Mouse (Mus musculus): ENCODE results near the gene Cd70.

Cd70 gene

DNA sequence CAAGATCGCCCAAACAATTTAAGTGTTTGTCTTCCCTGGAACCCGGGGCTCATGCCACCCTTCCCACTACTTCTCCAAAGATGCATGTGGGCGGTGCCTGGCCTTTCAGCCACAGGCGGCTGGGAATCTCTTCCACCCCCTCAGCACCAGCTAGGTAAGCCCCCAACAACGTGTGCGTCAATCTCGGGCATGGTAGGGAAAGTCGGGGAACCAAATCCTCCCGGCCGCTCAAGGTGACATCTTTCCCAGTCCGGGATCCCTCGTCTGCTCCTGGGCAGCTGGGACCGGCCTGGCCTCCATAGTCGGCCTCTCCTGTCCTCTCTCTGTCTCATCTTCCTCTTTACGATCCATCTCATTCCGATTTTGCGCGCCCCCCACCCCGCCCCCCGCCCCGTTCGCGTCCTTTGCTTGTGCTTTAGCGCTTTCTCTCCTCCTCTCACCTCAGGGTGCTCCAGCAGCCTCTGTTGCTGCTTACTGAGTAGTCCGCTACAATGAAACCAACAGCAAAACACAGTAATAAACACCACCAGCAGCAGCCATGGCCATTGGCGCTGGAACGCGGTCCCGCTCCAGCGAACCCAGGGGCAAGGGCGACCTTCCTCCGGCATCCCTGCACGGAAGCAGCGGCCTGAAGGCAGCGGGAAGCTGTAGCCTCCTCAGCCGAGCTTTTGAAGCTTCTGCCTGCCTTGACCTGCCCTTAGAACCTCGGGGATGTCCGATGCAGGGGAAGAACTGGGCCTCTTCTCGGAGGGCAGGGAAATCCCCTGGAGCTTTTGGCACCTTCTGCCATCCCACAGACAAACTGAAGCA, at the start of gene Cd70:
Gene Cd70, minus strand, starts transcription at position 784 of the 810 bp plus-strand sequence.
- DNase-seq (ENCODE audit: low spot score): no peak

DNA sequence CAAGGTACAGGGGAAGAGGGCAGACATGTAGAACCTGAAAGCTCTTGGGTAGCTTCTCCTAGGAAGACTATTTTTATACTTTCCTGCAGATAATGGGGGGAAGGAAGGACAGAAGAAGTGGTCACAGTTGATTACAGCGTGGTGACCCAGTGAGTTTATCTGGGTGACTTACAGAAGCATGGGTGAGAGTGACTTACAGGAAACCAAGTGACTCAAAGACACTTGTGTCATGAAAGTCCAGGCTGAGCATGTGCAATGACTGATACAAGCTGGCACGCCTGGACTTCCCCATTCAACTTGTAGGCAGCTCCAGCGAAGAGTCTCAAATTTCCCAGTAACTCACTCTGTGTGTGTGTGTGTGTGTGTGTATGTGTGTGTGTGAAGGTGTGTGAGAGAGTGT, 48.7 kb upstream of the Cd70 start:
- no peak for DNase-seq (ENCODE audit: low spot score)

DNA sequence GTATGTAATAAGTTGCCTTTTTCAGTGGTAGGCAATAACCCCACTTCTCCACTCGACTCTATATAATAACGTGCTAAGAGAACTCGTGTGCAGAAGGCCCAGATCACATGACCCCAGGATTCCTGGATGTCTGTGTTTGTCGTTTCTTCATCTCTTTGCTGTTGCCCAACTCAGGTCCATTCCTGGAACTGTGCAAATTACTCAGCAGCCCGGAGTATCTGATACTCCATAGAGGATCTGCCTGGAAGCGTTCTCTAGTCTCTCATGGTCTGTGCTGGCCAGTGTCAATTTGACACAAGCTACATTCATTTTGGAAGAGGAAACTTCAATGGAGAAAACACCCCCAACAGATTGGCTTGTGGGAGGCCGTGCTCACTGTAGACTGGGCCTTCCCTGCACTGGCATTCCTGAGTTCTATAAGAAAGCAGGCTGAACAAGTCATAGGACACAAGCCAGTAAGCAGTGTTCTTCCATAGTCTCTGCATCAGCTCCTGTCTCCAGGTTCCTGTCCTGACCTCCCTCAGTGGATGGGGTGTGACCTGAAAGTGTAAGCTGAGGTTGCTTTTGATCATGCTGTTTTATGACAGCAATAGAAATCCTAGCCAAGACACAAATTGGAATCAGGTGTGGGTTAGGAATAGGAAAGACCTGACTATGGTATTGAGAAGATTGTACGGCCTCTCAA, 45.9 kb upstream of the Cd70 start:
- DNase-seq (ENCODE audit: low spot score): no peak

DNA sequence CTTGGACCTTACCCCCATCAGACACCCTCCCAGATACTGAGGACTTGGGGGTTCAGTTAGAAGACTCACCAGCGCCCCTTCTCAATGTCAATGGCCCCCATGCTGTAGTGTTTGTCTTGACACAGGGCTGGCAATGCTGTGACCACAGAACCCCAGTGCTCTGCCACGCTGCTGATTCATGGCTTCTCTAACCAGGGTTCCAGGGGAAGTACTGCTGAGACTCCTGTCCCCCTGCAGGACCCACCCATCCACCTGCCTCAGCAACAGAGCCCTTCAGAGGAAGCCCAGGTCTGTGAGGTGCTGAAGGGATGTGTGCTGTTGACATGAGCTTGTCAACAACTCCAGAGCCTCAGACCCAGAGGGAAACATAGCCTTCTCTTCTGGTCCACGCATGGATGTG, 45.2 kb upstream of the Cd70 start:
- DNase-seq (ENCODE audit: low spot score): no peak

DNA sequence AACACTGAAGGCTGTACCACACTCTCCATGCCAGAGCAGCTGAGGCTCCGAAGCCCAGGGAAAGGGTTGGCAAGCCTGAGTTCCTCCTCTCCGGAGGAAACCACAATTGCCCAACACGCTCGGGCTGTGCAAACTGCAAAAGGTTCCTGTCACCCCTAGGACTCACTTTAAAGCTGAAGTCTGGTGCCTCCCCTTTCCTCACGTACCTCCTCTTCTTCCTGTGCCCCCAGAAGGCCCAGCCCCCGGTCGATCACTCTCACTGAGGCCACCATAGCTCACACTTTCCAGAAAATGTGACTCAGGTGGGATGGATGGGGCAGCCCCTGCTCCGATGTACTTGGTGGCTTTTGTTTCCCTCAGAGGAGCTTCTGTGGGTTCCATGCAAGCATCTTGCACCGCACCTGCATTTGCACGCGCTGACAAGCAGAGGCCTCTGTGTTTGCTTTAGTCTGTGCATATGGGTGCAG, 44.5 kb upstream of the Cd70 start, which contains the start of gene Tnfsf14:
Gene Tnfsf14, minus strand, starts transcription at position 137 of the 467 bp plus-strand sequence.
- no peak for DNase-seq (ENCODE audit: low spot score)

DNA sequence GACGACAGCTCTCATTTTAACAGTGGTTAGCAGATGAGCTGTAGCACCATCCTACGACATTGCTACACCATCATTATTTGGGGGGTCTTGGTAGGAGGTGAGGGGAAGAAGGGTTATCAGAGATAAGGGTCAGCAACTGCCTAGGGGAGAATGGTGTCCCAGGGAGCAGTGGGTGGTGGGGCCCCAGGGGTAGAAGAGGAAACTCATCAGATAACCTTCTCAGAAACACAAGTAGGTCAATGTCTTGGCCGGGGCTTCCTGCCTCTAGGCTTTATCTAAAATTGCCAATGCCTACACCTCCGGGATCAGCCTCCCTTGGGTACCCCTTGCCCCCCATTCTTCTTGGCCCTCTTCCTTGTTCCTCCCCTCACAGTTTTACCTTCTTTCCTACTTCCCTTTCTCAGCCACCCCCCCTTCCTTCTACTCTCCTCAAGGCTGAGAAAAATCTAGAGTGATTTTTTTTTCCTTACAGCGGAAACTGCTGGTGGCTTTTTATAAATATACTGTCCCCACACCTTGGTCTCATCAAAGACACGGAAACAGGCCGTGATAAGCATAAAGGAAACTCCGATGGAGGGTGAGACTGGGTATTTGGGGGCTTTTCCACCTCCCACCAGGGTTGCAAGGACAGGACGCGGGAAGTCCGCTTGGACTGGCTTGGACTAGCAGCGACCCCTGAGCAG, 39.1 kb upstream of the Cd70 start:
- no peak for DNase-seq (ENCODE audit: low spot score)

DNA sequence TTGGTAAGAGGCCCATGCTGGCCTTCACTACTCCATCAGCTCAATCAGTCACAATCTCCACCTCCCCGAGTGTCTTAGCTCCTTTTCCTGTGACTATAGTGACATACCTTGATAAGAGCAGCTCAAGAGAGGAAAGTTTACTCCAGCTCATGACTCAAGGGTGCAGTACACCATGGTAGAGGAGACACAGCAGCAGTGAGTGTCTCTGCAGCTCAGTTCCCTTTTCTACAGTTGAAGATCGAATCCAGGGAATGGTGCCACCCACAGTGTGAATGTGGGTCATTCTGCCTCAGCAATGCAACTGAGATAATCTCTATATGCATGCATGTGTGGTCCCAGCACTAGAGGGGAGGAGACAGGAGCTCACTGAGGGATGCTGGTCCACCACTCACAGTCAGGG, 36.1 kb upstream of the Cd70 start:
- no peak for DNase-seq (ENCODE audit: low spot score)

DNA sequence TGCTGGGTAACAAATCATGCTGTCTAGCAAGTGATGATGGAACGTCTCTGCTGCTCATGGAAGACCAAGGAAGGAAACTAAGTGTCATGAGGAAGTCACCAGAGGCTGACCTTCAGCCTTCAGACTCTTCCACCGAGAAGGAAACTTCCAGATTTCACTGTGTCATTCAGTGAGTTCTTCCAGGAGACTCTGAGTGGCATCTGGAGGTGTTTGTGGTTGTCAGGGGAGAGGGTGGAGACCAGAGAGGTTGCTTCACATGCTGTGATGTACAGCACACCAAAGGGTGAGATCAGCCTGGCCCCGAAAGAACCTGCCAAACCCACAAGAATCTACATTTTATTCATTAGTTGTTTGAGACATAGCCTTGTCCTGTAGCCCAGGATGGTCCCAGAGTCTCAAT, 33.3 kb upstream of the Cd70 start:
- DNase-seq (ENCODE audit: low spot score): no peak

DNA sequence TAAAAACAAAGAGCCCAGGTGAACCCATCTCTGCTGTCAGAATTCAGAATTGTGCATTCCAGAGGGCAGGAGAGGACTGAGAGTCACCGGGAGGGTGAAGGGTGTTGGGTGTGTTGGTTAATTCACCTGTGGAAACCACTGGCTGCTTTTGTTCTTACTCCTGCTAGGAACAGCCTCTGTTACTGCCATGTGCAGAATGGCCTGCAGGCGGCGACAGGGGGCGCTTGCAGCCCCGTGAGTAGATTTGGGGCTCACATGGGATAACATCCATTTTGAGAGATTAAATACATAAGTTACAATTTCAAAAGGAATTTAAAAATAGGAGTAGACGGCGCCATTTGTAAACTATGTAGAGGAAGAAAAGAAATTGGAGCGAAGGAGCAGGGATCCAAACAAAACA, 30.8 kb upstream of the Cd70 start:
- DNase-seq (ENCODE audit: low spot score): no peak

DNA sequence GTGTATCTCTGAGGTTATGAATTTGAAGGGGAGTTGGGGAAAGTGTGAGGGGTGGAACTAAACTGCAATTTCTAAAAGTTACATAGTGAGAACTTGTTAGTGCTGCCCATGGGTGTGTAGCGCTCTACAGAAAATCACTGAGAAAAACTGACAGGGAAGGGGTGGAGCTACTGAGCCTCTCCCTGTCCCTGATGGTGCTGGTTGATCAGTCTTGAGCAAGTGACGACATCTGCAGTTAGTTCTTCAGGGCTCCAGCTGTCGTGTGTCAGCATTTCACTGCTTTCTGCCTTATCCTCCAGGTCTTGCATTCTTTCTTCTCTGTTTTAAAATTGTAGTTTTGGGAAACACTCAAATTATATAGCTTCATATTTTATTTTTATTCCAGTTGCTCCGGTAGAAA, 23.8 kb upstream of the Cd70 start:
- DNase-seq (ENCODE audit: low spot score): no peak

DNA sequence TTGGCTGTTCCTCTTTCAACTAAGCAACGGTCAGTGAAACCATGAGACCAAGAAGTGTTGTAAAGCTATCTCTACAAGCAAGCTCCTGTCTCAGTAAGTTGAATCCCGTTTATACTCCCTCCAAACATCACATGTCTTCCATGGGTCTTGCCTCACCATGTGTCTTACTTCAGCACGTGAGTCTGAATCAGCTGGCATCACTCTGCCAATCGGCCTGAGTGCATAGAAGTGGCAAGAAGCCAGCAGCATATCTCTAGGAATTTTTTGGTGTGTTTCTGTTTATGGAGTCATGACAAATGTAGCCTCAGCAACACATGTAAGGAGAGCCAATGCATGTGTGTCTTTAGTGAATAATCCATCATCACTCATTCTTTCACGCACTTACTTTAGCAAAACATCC, 22.8 kb upstream of the Cd70 start:
- DNase-seq (ENCODE audit: low spot score): no peak

DNA sequence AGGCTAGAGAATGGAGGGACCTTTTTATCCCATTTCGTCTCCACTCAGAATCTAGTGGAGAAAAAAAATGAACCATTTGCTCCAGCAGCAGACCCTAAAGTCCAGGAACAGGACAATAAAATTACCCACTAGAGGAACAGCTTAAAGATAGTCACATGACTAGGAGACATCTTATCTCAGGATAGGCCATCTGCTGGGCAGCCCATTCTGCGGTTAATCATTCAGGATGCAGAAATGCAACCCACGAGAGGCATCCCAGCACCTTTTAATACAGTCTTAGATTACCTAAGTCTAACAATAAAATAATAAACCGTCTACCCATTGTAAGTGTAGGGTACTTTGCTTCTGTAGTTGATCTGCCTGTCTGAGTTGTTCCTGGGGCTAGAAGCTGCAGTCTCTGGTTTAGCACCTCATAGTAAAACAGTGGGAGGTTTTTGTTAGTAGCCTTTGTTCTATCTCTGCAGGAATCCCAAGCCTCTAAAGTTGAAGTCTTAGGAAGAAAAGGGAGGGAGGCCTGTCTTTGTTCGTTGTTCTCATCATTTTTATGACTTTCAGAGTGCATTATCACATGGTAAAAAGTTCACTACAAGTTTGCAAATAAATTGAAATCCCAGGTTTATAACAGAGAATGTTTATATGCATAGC, 21.2 kb upstream of the Cd70 start:
- no peak for DNase-seq (ENCODE audit: low spot score)

DNA sequence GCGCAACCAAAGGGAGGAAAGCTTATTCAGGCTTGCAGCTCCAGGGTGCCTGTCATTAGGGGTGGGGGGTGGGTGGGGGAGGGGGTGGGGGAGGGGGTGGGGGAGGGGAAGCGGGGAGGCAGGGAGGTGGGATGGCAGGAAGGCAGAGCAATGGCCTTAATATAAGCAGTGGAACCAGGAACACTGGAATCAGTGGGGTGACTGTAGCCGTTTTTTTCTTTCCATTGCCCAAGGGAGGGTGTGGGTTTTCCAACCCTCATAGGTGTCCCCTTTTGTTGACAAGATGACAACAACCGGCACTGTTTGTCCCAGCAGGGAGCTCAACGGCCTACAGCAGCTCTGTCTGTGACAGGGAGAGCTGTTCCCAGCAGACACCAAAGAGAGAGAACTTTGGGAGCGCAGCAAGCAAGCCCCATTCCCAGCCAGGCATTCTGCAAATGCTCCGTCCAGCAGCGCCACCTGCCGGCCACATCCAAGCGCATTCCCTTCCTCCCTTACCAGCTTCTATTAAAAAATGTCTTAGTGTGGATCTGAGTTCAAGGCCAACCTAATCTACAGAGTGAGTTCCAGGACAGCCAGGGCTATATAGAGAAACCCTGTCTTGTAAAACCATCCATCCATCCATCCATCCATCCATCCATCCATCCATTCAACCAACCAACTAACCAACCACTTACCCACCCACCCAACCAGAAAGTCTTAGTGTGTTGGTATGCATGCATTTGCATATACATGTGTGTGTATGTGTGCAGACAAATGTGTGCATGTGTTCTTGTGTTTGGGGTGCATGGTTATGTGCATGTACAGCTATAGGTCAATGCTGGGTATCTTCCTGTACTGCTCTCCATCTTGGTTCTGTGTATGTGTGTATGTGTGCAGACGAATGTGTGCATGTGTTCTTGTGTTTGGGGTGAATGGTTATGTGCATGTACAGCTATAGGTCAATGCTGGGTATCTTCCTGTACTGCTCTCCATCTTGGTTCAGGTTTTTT, 17.5 kb upstream of the Cd70 start:
- peak; percentile 91 for DNase-seq (ENCODE audit: low spot score)

DNA sequence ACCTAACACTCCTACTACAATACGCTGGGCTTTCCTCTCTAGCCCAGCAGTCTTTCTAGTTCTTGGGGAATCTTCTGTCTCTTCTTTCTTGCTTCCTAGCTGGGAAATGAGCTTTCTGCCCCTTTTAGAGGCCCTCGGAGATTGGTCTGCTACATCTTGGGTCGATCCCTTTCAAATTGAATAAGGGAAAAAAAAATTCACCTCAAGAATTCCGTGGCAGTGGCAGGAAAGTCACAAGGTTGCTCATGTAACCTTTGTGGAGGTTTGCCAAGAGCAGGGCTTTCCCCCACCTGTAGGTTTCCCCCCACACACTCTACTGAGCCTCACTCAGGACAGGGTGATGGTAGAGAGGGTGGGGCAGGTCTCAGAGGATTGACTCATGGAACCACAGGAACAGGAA, 4.2 kb upstream of the Cd70 start:
- DNase-seq (ENCODE audit: low spot score): no peak

DNA sequence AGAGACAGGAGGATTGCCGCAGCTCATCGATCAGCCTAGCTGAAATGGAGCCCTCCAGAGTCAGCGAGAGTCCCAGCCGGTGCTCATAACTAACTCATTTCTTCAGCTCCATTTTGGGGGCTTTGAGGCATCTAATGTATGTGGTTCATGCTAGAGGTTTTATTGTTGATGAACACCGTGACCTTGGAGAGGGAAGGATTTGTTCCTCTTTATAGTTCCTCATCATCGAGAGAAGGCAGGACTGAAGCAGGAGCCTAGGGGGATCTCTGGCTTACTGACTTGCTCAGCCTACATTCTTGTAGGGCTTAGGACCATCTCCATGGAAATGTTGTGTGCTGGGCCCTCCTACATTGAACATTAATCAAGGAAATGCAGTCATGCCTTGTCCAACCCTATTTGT, 3.4 kb upstream of the Cd70 start:
- DNase-seq (ENCODE audit: low spot score): no peak

DNA sequence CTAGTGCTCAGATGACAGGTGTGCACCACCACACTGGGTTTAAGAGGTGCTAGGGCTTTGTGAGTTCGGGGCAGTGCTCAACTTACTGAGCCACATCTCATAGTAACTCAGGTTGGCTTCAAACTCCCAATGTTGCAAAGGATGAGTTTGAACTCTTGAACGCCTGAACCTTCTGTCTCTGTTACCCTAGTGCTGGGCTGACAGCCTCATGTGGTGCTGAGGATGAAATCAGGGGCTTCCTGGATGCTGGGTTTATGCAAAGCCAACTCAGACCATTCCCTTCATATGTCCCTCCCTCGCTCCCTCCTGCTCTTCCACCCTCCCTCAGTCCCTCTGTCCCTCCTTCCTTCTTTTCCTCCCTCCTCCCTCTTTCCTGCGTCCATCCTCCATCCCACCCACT, 1.2 kb downstream of the Cd70 start:
- DNase-seq (ENCODE audit: low spot score): no peak

DNA sequence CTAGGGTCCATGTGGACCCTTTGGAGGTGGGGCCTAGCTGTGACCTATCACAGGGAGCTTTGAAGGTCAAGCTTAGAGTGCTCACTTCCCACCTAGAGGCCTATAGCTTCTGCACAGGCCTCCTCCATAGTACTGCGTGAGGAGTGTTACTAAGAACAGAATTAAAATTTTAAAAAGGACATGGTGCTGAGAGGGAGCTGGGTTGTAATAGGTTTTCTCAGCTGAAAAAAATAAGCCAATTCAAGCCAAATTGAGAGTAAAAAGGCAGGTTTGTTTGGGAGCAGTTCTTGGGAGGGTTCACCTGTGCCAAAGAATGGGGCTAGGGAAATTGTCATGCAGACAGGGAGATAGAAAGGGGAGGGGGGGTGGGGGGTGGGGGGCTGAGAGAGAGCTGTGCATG, 4.5 kb downstream of the Cd70 start:
- no peak for DNase-seq (ENCODE audit: low spot score)

DNA sequence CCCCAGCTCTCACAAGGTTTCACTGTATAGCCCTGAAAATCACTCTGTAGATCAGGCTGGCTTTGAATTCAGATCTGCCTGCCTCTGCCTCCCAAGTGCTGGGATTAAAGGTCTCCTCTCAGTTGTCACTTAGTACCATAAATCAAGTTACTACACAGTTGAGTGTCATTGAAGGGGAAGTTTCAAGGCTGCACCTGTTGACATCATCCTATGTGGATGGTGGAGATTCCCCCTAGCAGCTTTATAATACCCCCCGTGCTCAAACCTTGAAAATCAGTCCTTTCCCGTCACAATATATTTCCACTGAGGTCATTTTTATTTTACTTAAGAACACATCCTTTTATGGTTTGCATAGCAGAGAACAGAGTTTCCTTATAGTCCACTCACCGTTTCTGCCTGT, 5.9 kb downstream of the Cd70 start:
- no peak for DNase-seq (ENCODE audit: low spot score)

DNA sequence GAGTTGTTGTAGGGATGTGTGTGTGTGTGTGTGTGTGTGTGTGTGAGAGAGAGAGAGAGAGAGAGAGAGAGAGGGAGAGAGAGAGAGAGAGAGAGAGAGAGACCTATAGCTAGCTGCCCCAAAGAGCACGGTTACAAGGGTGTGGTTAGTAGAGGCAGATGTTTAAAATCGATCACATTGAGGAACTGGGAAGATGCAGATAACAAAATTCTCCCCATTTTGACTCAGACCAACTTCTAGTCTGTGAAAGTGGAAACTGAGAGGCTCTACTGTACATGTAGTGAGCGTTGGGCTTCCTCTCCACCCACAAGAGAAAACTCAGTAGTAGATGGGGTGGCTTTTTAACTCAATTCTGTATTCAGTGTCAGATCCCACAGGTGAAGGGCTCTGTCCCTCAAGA, 9.9 kb downstream of the Cd70 start:
- DNase-seq (ENCODE audit: low spot score): no peak

DNA sequence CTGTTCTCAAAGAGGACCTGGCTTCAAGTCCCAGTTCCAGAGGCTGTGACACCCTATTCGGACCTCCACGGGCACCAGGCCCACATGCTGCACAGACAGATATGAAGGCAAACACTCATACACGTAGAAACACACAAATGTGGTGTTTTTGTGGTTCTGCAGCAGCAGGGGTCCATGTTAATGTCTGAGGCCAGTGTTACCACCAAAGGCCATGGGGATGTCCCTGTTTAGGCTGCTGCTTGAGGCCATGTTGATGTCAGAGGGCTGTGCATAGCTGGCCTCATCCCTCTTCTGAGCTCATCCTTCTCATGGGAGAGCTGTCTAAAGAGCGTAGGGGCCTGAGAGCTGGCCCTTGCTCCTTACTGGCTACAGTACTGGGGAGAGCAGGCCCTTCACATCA, 10.9 kb downstream of the Cd70 start:
- no peak for DNase-seq (ENCODE audit: low spot score)

DNA sequence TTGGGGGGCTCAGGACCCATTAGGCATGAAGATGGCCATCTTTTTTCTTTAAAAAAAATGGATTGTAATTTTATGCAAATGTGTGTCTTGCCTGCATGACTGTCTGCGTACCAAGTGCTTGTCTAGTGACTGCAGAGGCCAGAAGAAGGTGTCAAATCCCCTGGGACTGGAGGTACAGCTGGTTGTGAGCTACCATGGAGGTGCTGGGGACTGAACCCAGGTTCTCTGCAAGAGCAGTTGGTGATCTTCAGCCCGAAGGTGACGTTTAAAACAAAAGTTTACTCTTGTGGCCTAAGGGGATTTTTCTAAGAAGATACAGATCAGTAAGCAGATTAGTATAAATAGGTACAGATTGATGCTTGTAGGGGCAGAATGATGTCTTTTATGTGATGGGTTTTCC, 13.9 kb downstream of the Cd70 start:
- no peak for DNase-seq (ENCODE audit: low spot score)
